Mouse (Mus musculus) adrenal gland, postnatal 4 days (tissue): ENCODE results near the gene Prr7. TPM values are rescaled to one million over a fixed set of nuclear protein-coding genes. Genes with fewer than 3 reads are reported as not detected.

Source experiments
- DNase-seq, 2 experiments: peaks; one replicate each; pipeline ENCODE4 v3.0.0; 2021 to 2022; ENCODE audit warnings: low spot score in 2 of 2, mixed read lengths in 2 of 2
- microRNA-seq: library from miRNA; unstranded; fragments of <30 nt; microRNA quantifications from one replicate; pipeline ENCODE4 v1.2.0, GENCODE M21; 2021
- total RNA-seq, 2 experiments: library from RNA; stranded (reverse); gene quantifications; 2 replicates each; pipeline ENCODE4 v1.2.3; 2021

Prr7 gene
- total RNA-seq, 2 experiments from 2014 or later, result 6.4 to 8.0 TPM

DNA sequence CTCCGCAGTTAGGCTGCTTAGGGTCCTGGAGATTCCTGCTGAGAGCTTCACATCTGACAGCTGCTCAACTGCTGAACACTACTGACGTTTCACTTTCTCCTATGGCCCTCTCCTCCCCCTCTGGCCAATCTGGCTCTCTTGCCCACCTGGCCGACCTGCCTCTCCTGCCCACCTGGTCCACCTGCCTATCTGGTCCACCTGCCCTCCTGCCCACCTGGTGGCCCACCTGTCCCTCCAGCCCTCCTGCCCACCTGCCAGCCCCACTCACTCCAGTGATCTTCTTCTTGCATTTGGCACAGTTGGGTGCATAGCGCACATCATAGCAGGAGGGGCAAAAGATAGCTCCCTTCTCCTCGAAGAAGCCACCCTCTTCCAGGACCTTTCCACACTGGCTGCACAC lies 40.3 kb downstream of the Prr7 start:
- no peak for DNase-seq

DNA sequence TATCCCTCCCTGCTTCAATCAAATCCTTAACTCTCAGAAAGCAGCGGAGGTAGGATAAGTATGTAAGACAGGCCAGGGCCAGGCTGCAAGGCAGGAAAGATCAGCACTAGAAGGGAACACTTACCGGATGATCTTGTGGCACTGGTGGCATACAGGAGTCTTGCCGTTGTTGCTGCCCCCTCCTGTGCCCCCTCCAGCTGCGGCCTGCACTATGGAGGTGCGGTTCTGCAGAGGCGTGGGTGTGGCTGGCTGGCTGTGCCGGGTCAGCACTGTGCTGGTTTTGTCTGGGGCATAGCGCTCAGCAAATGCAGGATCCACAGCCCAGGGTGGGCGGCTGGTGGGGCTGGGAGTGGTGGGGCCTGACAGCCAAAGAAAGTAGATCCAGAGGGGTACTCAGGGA lies 41.7 kb downstream of the Prr7 start:
- DNase-seq, result no peak

DNA sequence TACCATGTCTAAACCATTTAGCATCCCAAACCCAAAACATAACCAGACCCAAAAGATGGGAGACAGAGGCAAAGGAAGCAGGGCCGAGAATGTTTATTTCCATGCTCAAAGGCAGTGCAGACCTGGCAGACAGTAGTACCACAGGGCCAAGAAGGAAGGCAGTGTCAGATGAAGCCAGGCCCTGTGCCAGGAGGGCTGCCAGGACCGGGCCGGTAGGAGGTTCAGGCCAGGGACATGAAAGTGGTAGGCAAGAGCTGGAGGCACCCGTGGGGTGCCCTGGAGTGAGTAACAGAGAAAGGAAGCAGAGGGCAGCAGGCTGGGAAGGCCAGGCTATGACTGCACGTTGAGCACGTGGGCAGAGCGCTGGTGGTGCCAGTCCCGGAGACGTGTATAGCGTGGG lies 42.6 kb downstream of the Prr7 start:
- no peak for DNase-seq

DNA sequence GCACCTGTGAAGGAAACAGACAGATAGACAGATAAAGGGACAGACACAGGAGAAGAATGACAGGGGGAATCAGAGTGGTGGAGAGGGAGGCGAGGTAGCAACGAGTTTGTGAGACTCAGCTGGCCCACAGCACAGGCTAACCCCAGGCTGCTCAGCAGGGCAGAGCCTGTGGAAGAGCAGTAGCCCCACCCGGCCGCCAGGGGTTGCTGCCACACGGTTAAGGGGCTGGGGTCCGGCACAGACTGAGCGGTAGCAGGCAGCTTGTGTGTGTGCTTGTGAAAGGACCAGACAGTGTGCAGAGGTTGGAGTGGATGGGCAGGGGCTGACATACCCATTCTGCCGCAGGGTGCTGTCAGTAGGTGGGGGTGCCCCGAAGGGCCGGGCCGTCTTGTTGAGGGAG lies 43.8 kb downstream of the Prr7 start:
- DNase-seq, result no peak

DNA sequence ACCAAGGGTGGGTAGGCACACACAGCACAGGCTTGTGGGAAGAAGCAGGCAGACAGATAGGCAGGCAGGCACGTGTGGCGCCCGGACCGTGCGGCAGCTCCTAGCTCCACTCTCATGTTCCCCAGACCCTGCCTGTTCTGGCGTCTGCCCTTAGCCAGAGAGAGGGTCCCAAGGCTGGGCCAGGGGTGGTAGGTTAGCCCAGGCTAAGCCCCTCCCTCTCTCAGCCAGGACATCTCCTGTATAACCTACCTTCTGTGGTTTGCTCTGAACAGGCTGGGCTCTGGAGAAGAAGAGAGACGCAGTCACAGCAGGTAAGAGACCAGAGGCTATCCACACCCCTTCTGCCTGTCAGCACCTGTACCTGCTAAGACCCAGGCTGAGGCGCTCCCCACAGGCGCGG lies 44.5 kb downstream of the Prr7 start:
- no peak for DNase-seq

DNA sequence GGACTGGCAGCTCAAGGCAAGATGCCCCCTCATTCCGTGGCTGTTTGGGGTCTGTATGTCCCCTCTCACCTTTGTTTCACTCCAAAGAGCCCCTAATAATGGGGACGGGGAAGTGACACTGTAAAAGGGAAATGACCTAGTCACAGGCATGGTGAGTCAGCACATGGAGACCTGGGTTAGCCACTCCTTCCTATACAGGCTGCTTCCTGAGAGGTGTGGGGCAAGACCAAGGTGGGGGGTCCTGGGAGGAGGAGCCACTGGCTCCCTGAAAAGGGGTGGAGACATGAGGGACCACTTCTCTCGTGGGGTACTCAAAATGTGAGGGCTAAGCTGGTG lies 46.2 kb downstream of the Prr7 start:
- no peak for DNase-seq

DNA sequence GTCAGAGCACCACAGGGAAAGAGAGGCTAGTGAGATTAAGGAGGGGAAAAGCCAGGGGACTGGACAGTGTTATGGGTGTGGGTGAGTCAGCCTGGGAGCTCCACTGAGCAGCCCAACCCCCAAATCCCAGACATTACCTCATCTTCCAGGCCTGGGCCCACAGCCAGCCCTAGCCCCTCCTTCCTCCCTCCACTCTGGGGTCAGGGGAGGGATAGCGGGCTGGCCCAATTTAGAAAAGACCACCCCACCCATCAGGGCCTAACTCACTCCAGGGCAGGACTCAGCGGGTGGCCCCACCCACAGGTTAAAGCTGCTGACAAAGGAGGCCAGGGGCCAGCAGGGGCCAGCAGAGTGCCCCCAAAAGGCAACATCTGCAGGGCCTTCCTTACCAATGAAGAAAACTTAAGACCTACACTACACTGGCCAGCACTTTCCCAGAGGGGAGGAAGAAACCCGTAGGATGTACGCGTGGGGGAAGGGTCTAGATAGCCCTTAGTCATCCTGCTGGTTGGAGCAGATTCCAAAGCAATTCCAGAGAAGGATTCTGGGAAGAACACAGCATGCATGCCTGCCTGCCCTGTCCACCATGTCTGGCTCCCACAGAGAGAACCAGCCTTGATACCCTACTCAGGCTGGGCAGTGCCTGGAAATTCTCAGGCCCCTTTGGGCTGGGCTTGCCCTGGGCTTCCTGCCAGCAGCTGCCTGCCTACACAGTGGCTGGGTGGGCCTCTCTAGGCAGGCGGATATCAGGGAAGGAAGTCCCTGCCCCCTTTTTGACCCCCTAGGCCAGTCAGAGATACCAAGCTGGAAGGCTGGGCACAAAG lies 46.8 kb downstream of the Prr7 start:
- no peak for DNase-seq

DNA sequence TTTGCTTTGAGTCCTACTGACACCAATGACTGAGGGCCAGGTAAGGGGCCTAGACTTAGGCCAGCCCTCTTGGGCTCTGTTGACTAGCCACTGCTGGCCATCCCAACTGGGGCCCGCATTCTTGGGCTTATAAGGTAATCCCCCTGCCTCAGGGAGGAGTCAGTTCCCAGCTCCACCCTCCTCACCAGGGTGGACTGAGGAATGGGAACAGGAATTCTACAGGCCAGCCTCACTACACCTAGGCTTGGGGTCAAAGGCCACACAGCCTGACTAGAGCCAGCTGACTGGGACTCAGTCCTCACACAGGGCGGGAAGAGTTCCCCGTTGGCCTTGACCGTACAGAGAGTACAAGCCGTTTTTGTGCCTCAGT lies 47.4 kb downstream of the Prr7 start:
- no peak for DNase-seq

DNA sequence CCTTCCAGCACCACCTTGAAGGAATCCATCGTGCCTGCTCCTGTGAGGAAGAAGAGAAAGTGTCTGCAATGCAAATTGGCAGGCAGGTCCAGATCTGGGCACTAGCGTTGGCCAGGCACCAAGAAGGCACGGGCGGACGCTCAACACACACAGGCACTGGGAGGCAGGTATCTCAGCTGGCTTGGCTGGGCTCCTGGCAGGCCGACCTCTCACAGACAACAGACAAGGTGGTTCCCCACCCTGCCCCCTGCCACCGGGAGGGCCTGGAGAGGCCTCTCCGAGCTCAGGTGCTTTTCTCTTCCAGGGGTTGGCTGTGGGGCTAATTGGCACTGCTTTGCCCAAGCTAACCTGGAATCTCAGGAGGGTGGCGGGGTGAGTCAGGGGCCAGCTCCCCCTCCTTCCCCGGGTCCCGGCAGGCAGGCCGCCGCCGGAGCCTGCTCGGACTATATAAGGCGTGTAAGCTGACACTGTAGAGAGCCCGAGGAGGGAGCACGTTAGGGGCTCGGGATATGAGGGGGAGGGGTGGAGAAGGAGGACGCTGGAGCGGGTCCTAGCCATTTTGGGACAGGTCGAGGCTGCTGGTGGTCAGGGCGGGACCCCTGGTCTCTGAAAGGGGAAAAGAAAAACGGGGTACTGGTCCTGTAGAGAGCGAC lies 48.4 kb downstream of the Prr7 start:
- DNase-seq, result no peak

DNA sequence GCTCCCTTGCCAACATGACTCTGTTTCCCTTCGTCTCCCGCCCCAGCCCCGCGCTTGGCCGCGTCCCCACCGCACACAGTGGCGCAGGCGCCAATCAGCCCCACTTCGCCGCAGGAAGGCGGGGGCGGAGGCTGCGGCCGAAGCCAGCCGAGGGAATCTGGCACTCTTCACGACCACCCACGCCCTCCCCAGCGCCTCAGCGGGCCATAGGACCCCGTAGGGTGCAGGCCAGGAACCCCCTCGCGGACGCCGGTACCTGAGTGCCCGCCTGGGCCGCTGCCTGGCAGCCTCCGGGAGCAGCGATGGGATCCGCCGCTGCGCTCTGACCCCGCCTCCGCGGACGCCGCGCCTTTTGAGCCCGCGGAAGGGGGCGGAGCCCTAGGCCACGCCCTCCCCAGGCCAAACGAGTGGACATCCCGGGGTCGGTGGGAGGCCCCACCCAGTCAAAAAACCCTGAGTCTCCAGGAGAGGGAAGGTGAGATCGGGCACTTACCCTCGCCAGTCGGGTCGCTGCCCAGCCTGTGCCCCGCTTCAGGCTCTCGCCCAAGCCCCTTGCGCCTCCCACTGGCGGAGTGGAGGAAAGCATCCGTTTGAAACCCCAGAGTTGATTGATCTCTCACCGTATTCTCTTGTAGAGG lies 49.2 kb downstream of the Prr7 start, which contains the start of gene Pdlim7:
Pdlim7 (minus strand) TSS at position 566 of the 638 bp plus-strand sequence.
- DNase-seq, result peak; percentile 78 to 82

DNA sequence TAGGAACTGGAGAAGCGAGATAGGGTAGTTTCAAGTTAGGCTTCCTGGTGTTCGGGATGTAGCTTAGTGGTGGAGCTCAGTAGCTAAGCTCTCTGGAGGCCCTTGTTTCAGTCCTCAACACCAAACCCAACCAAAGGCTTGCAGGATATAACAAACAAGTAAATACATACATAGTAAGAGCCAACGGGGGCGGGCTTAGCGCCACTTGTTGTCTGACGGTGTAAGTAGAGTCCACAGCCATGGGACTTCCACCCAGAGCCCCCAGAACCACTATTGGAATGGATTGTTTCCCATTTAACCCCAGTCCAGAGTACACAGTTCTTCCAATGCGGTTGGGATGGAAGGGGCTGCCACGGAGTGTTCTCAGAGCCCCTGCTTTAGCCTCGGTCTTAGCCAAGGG lies 49.8 kb downstream of the Prr7 start:
- DNase-seq, result no peak

DNA sequence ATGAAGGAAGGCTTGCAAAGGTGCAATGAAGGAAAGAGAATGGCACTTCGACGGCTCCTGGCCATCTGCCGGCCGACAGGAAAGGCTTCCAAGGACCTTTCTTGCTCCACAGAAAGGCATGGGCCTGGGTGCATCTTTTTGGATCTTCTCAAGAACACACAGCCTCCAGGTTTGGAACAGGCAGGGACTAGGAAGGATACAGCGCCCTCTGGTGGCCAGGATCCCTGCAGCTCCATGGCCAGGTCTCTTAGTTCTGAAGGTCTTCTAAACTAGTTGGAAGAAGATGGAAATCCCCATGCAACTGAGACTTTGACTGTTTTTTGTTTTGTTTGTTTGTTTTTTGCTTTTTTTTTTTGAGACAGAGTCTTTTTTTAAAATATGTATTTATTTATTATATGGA lies 52.9 kb downstream of the Prr7 start:
- peak; percentile 70 to 72 for DNase-seq

DNA sequence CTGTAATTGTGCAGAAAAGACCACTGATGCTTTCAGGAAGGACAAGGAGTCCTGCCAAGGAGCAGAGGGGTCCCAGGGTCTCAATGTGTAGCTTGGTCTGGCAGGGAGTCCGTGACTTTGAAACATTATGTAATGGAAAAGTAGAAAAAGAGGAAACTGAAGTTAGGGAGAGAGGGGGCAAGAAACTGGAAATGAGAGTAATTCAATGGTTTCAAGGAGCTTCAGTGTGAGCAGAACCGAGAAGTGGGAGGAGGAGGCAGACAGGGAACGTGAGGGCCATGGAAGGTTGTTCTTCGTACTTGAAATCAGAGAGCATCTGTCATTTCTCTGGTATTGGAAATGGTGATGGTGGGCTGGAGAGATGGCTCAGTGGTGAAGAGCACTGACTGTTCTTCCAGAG lies 55.5 kb downstream of the Prr7 start:
- no peak for DNase-seq

DNA sequence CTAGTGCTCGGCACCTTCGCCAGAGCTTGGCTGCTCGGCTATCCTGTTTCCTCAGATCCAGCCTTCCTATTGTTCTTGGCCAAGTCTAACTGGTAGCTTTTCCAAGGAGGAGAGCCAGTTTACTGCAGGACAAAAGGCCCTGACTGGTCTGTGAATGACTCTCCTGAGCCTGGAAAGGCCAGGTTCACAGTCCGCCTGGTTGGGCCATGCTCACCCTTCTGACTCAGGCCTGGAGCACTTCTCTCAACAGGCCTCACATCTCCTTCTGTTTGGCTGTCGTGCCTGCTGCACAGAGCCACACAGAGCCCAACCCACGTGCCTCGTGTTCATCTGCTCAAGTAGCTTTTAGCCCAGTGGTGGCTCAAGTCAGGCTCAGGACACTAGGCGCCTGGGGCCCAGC lies 58.7 kb downstream of the Prr7 start:
- DNase-seq, result no peak

Small RNA genes lying within 50 kb of the gene (microRNA-seq; reads per million reads assigned to microRNA genes)
- 1.3 reads per million for gene Mir6943
- gene Mir6944, result 7.9 reads per million, percentile 21 among the genes with 10 or more reads in this experiment
- gene Mir6945, result not detected

Other genes with a start within 250 kb of the Prr7 start
- 100 to 1,000 TPM; 190 to 193 TPM for gene Prelid1, start 143.8 kb upstream of the Prr7 start, total RNA-seq
- 10 to 100 TPM; 79.8 to 86.9 TPM for gene Rab24, start 142.3 kb upstream of the Prr7 start, total RNA-seq
- gene Mxd3, start 134.4 kb upstream of the Prr7 start, total RNA-seq, result 10 to 100 TPM; 16.2 to 18.0 TPM
- gene Lman2, start 101.5 kb upstream of the Prr7 start, total RNA-seq, result 100 to 1,000 TPM; 105 to 114 TPM
- 1 to 10 TPM; 1.0 to 1.1 TPM for gene Rgs14, start 94.5 kb upstream of the Prr7 start, total RNA-seq
- gene Slc34a1, start 66.1 kb upstream of the Prr7 start, total RNA-seq, result 100 to 1,000 TPM in 1 of 2 experiments, 1 to 10 TPM in 1; 3.5 to 132 TPM
- not detected for gene Pfn3, start 49.0 kb upstream of the Prr7 start, total RNA-seq
- gene F12, start 37.5 kb upstream of the Prr7 start, total RNA-seq, result 10 to 100 TPM in 1 of 2 experiments, 1 to 10 TPM in 1; 1.3 to 36.6 TPM
- 10 to 100 TPM; 54.3 to 56.7 TPM for gene Grk6, start 19.2 kb upstream of the Prr7 start, total RNA-seq
- 10 to 100 TPM; 56.4 to 75.6 TPM for gene Dbn1, start 23.8 kb downstream of the Prr7 start, total RNA-seq
- gene Pdlim7, start 49.4 kb downstream of the Prr7 start, total RNA-seq, result 10 to 100 TPM; 44.5 to 47.1 TPM
- gene Dok3, start 65.0 kb downstream of the Prr7 start, total RNA-seq, result 1 to 10 TPM; 2.6 to 4.7 TPM
- gene Ddx41, start 72.4 kb downstream of the Prr7 start, total RNA-seq, result 10 to 100 TPM; 54.0 to 57.4 TPM
- 10 to 100 TPM; 61.6 to 76.7 TPM for gene Fam193b, start 106.9 kb downstream of the Prr7 start, total RNA-seq
- 100 to 1,000 TPM; 167 to 169 TPM for gene Tmed9, start 109.5 kb downstream of the Prr7 start, total RNA-seq
- 10 to 100 TPM; 16.5 to 18.8 TPM for gene B4galt7, start 135.6 kb downstream of the Prr7 start, total RNA-seq
- 10 to 100 TPM; 40.7 to 41.4 TPM for gene Caml, start 158.7 kb downstream of the Prr7 start, total RNA-seq
- gene Ddx46, start 170.8 kb downstream of the Prr7 start, total RNA-seq, result 10 to 100 TPM; 57.1 to 57.2 TPM
- 10 to 100 TPM; 64.5 to 66.0 TPM for gene B230219D22Rik, start 228.9 kb downstream of the Prr7 start, total RNA-seq